In genomic region chr12:99627898-99628231, GRCm38 (mm10) we compare ENCODE assay signal across 9 mouse cellular contexts.
DNase-seq lines count a peak whose midpoint lies in the region; ATAC-seq and TF ChIP-seq lines count a peak whose summit lies in the region.
"Had no signal": no experiment of that assay in that cellular context is flagged by ENCODE, and none has a peak within 500 bp of the region (broad histone marks: within the 10 kb centered on the region; RNA-seq: fewer than 3 reads in every experiment).

No protein-coding gene starts in this region.

- DNase-seq in heart, adult 11 months, result peak; percentile 99
- no peak for DNase-seq in heart, postnatal 25 days (ENCODE audit: low spot score)
- peak; percentile 90 for DNase-seq in embryo, embryonic 9.5 days (ENCODE audit: extremely low spot score)
- DNase-seq in heart, embryonic 10.5 days (ENCODE audit: low spot score), result peak; percentile 92
- DNase-seq in spleen, adult 2 months (ENCODE audit: low read depth in 1 of 2, low spot score in 2 of 2), result peak; percentile 84 to 96

- H3K9ac ChIP-seq in kidney, embryonic 15.5 days, result peak overlapping the region; percentile 37
- H3K9ac ChIP-seq in limb, embryonic 15.5 days, result peak overlapping the region; percentile 37; the same call in 1 of the 2 replicates
- H3K9ac ChIP-seq in midbrain, embryonic 16.5 days (ENCODE audit: low read depth, low read length), result peak overlapping the region; percentile 66

- peak overlapping the region; percentile 64 for H3K4me3 ChIP-seq in heart, embryonic 10.5 days
- H3K4me3 ChIP-seq in kidney, embryonic 15.5 days (replicated peaks), result peak overlapping the region; percentile 64
- H3K4me3 ChIP-seq in limb, embryonic 15.5 days, result peak overlapping the region; percentile 61
- H3K4me3 ChIP-seq in midbrain, embryonic 16.5 days (ENCODE audit: low read depth, low read length), result peak overlapping the region; percentile 59
- H3K4me3 ChIP-seq in spleen, adult 2 months (ENCODE audit: extremely low read depth, insufficient read depth, insufficient read length), result peak overlapping the region; percentile 87

- H3K27ac ChIP-seq in heart, embryonic 10.5 days, result peak overlapping the region; percentile 56
- H3K27ac ChIP-seq in kidney, embryonic 15.5 days, result no peak overlapping the region
- H3K27ac ChIP-seq in limb, embryonic 15.5 days, result 0 out of 2 replicates have a peak overlapping the region, but pooled peaks have one; percentile 1
- peak overlapping the region; percentile 88 for H3K27ac ChIP-seq in midbrain, embryonic 16.5 days (ENCODE audit: low read length)
- peak overlapping the region; percentile 91 for H3K27ac ChIP-seq in spleen, adult 2 months (ENCODE audit: insufficient read depth, low read length)

- peak overlapping the region; percentile 79 for H3K4me2 ChIP-seq in kidney, embryonic 15.5 days
- H3K4me2 ChIP-seq in limb, embryonic 15.5 days, result peak overlapping the region; percentile 64
- H3K4me2 ChIP-seq in midbrain, embryonic 16.5 days (ENCODE audit: low read length), result peak overlapping the region; percentile 78

- no peak; the same call in 1 of the 2 replicates for TF ChIP-seq POLR2A in spleen, adult 2 months (IDR thresholded peaks at IDR 0.05; ENCODE audit: low read depth, low read length)

- intact Hi-C loops in heart, postnatal 25 days (cut with DNase I), result loop anchor here (5.0 kb wide), 3 partner anchors 204 to 531 kb away; partner anchors contain the start of genes Efcab11 and Tdp1

- 0% methylated on average over 30 of the region's 30 CpGs for WGBS in heart, embryonic 10.5 days
- under 1% methylated on average over 29 of the region's 30 CpGs for WGBS in kidney, embryonic 15.5 days
- WGBS in limb, embryonic 15.5 days, result under 1% methylated on average over 27 of the region's 30 CpGs
- WGBS in midbrain, embryonic 16.5 days, result under 1% methylated on average over 20 of the region's 30 CpGs
- under 1% methylated on average over 30 of the region's 30 CpGs for WGBS in spleen, adult 2 months

- H3K4me1 ChIP-seq in heart, embryonic 10.5 days, result peaks cover 14% of the 10 kb centered on the region
- H3K4me1 ChIP-seq in kidney, embryonic 15.5 days, result peaks cover 8% of the 10 kb centered on the region
- H3K4me1 ChIP-seq in limb, embryonic 15.5 days, result peaks cover 7% of the 10 kb centered on the region
- H3K4me1 ChIP-seq in midbrain, embryonic 16.5 days (ENCODE audit: control insufficient read depth, insufficient read depth, low read length), result peaks cover 17% of the 10 kb centered on the region
- peaks cover 12% of the 10 kb centered on the region; the same call in 1 of the 2 replicates for H3K4me1 ChIP-seq in spleen, adult 2 months (ENCODE audit: control insufficient read depth, insufficient read depth, insufficient read length)

- H3K36me3 ChIP-seq in heart, embryonic 10.5 days, result no peaks in the 10 kb centered on the region
- no peaks in the 10 kb centered on the region for H3K36me3 ChIP-seq in kidney, embryonic 15.5 days
- H3K36me3 ChIP-seq in limb, embryonic 15.5 days, result no peaks in the 10 kb centered on the region
- no peaks in the 10 kb centered on the region for H3K36me3 ChIP-seq in midbrain, embryonic 16.5 days (ENCODE audit: control insufficient read depth, insufficient read depth, low read length)
- no peaks in the 10 kb centered on the region for H3K36me3 ChIP-seq in spleen, adult 2 months (ENCODE audit: control insufficient read depth, insufficient read depth, low read length)
- H3K36me3 ChIP-seq: G1E had no signal

- no peak for TF ChIP-seq CTCF in spleen, adult 2 months (IDR thresholded peaks at IDR 0.05; ENCODE audit: extremely low read depth, insufficient read depth, insufficient read length, insufficient replicate concordance)

- H3K9me3 ChIP-seq in heart, embryonic 10.5 days, result no peaks in the 10 kb centered on the region
- no peaks in the 10 kb centered on the region for H3K9me3 ChIP-seq in kidney, embryonic 15.5 days (replicated peaks)
- H3K9me3 ChIP-seq in limb, embryonic 15.5 days, result no peaks in the 10 kb centered on the region
- no peaks in the 10 kb centered on the region for H3K9me3 ChIP-seq in midbrain, embryonic 16.5 days (replicated peaks; ENCODE audit: control insufficient read depth, low read length, poor library complexity, severe bottlenecking)

- ATAC-seq in kidney, embryonic 15.5 days (replicated peaks; ENCODE audit: low FRiP score), result peak; percentile 98
- peak; percentile 88 for ATAC-seq in limb, embryonic 15.5 days (ENCODE audit: insufficient number of reproducible peaks, low FRiP score, low TSS enrichment, low read depth)
- ATAC-seq in midbrain, embryonic 16.5 days, result peak; percentile 97

- H3K27me3 ChIP-seq in heart, embryonic 10.5 days (ENCODE audit: insufficient read depth, poor library complexity, severe bottlenecking), result no peaks in the 10 kb centered on the region
- H3K27me3 ChIP-seq in kidney, embryonic 15.5 days, result peaks cover 9% of the 10 kb centered on the region
- H3K27me3 ChIP-seq in limb, embryonic 15.5 days, result no peaks in the 10 kb centered on the region; the same call in 1 of the 2 replicates
- H3K27me3 ChIP-seq in midbrain, embryonic 16.5 days (ENCODE audit: control insufficient read depth, insufficient read depth, low read depth, low read length), result no peaks in the 10 kb centered on the region
- H3K27me3 ChIP-seq in spleen, adult 2 months (ENCODE audit: control insufficient read depth, insufficient read depth, low read length), result no peaks in the 10 kb centered on the region
